Mouse (Mus musculus) cerebellum, postnatal 25 days (tissue): Measurements from ENCODE around the gene Prdm16.
A peak's percentile ranks its signal among the peaks of the same experiment; 100 is the strongest.

Experiments
- DNase-seq, 2 experiments: peaks; one replicate each; pipeline ENCODE4 v3.0.0; 2021; ENCODE audit warnings: mixed read lengths in 2 of 2

Prdm16 gene

GRCm38 (mm10) chr4:154472569-154472968 lies 164.1 kb downstream of the Prdm16 start:
- DNase-seq = no peak

GRCm38 (mm10) chr4:154471447-154472101 lies 165.1 kb downstream of the Prdm16 start:
- no peak for DNase-seq

- no peak for DNase-seq
Observed at GRCm38 (mm10) chr4:154466305-154466704, 170.4 kb downstream of the Prdm16 start.

- DNase-seq = no peak
Observed at GRCm38 (mm10) chr4:154465123-154465522, 171.6 kb downstream of the Prdm16 start.

- no peak for DNase-seq
Observed at GRCm38 (mm10) chr4:154460021-154460420, 176.7 kb downstream of the Prdm16 start.

GRCm38 (mm10) chr4:154457756-154458155 lies 178.9 kb downstream of the Prdm16 start:
- peak; percentile 20 to 57 for DNase-seq

- no peak for DNase-seq
Observed at GRCm38 (mm10) chr4:154456265-154456822, 180.3 kb downstream of the Prdm16 start.

- no peak for DNase-seq
Observed at GRCm38 (mm10) chr4:154450441-154450840, 186.2 kb downstream of the Prdm16 start.

- DNase-seq = no peak
Observed at GRCm38 (mm10) chr4:154450036-154450435, 186.6 kb downstream of the Prdm16 start.

- peak; percentile 21 to 39 for DNase-seq
Observed at GRCm38 (mm10) chr4:154449343-154449742, 187.3 kb downstream of the Prdm16 start.

GRCm38 (mm10) chr4:154445721-154446120 lies 191.0 kb downstream of the Prdm16 start:
- DNase-seq = no peak

- no peak for DNase-seq
Observed at GRCm38 (mm10) chr4:154442645-154443304, 193.9 kb downstream of the Prdm16 start.

GRCm38 (mm10) chr4:154439455-154440052 lies 197.1 kb downstream of the Prdm16 start:
- DNase-seq = no peak

- no peak for DNase-seq
Observed at GRCm38 (mm10) chr4:154438610-154439009, 198.1 kb downstream of the Prdm16 start.

- no peak for DNase-seq
Observed at GRCm38 (mm10) chr4:154429770-154430169, 206.9 kb downstream of the Prdm16 start.

- no peak for DNase-seq
Observed at GRCm38 (mm10) chr4:154426901-154427300, 209.8 kb downstream of the Prdm16 start.

GRCm38 (mm10) chr4:154425284-154425683 lies 211.4 kb downstream of the Prdm16 start:
- DNase-seq = no peak

GRCm38 (mm10) chr4:154424681-154425080 lies 212.0 kb downstream of the Prdm16 start:
- no peak for DNase-seq

- no peak for DNase-seq
Observed at GRCm38 (mm10) chr4:154422431-154422913, 214.2 kb downstream of the Prdm16 start.

- no peak for DNase-seq
Observed at GRCm38 (mm10) chr4:154420749-154421148, 215.9 kb downstream of the Prdm16 start.

- no peak for DNase-seq
Observed at GRCm38 (mm10) chr4:154419766-154420165, 216.9 kb downstream of the Prdm16 start.

- no peak for DNase-seq
Observed at GRCm38 (mm10) chr4:154418993-154419392, 217.7 kb downstream of the Prdm16 start.

GRCm38 (mm10) chr4:154418327-154418744 lies 218.3 kb downstream of the Prdm16 start:
- no peak for DNase-seq

GRCm38 (mm10) chr4:154416728-154417127 lies 219.9 kb downstream of the Prdm16 start:
- no peak for DNase-seq
